Mouse (Mus musculus) adrenal gland, postnatal 36 days (tissue): ENCODE measurements around the gene Carmil1. TPM values are rescaled to one million over a fixed set of nuclear protein-coding genes. Genes with fewer than 3 reads are reported as not detected.
A peak's percentile ranks its signal among the peaks of the same experiment; 100 is the strongest.

Experiments
- DNase-seq, 2 experiments: peaks; one replicate each; pipeline ENCODE4 v3.0.0; 2021; ENCODE audit warnings: mixed read lengths in 1 of 2
- total RNA-seq, 2 experiments: library from RNA; stranded (reverse); gene quantifications; 2 replicates each; pipeline ENCODE4 v1.2.3; 2021

Carmil1 gene
- total RNA-seq, 2 experiments from 2014 or later: 52.0 to 60.9 TPM

- no peak for DNase-seq
These were observed 126.1 kb downstream of the Carmil1 start for GRCm38 (mm10) chr13:24154281-24155061.

DNA sequence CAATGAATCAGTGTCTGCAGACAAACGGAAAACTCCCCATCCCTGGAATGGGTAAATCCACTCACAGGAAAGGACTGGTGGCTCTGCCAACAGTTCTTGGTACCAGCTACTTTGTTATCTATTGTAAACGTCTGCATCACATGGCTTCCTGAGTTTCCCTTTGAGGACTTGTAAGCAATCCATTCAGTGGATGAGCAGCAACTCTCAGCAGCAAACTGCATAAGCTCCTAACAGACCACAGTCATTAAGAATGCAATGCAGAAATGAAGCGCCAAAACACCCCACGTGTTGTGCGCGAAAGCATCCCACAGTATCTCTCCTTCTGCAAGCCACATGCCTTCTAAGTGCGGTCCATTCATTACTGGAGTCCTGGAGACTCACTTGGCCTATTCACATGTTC, 128.0 kb downstream of the Carmil1 start:
- no peak for DNase-seq

- DNase-seq: no peak
These were observed 129.3 kb downstream of the Carmil1 start for GRCm38 (mm10) chr13:24151335-24151734.

- no peak for DNase-seq
These were observed 132.0 kb downstream of the Carmil1 start for GRCm38 (mm10) chr13:24148549-24148948.

DNA sequence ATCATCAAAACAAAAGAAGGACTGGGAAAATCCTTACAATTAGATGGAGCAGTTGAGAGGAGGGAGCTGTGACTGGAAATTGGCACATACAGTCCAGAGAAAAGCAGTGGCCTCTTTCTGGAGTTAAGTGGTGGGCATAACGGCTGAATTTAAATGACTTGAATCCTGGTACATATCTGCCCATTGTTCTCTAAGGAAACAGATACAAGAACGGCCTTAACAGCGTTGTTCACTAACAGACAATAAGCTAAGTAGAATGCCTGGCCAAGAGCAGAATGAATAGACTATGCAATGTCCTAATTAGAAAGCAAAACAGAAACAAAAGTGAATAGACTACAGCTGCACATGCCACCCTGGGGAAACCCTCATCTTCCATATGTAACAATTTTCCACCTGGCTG, 133.6 kb downstream of the Carmil1 start:
- DNase-seq: no peak

DNA sequence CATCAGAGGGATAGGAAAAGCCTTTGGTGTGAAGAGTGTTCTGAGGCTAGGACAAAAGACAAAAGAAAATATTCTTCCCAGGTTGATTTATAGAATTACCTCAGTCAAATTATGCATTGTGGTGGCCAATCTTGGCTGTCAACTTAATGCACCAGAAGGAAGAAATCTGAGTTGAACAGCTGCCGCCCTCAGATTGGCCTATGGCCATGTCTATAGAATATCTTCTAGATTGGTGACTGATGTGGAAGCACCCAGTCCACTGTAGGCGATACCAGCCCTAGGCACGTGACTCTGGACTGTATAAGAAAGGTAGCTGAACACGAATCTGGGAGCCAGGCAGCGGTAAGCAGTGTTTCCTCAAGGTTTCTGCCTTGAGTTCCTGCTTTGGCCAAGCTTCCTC, 134.1 kb downstream of the Carmil1 start:
- no peak for DNase-seq

DNA sequence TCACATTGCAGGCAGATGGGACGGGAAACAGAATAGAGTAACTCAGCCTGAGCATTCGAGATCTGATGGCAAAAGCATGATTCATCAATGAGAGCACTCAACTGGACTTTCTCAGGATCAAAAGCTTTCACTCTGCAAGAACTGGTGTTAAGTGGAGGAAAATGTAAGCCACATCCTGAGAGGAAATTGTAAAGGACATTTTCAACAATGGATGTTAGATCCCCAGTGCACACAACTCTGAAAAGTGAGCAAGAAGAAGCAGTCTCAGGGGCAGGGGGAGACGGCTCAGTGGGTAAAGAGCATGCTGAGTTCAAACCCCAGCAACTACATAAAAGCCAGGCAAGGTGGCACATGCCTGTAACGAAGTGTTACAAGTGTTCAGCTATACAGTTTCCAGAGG, 135.7 kb downstream of the Carmil1 start:
- DNase-seq: no peak

DNA sequence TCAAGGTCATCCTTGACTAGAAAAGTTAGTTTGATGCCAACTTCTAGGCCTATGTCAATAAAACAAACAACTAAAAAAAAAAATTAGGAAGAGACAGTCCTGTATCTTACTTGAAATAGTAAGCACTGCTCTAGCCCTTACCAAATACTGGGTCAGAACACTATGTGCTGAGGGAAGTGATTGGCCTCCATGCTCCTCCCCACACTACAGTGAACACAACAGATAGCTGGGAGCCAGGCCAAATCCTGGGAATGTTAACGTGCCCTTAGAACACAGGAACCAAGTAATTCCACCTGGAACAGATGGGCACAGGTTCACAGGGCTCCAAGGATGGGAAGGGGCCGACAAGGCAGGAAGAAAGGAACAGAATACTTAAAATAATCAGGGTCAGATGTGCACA, 136.5 kb downstream of the Carmil1 start:
- DNase-seq: peak; percentile 51 to 68

DNA sequence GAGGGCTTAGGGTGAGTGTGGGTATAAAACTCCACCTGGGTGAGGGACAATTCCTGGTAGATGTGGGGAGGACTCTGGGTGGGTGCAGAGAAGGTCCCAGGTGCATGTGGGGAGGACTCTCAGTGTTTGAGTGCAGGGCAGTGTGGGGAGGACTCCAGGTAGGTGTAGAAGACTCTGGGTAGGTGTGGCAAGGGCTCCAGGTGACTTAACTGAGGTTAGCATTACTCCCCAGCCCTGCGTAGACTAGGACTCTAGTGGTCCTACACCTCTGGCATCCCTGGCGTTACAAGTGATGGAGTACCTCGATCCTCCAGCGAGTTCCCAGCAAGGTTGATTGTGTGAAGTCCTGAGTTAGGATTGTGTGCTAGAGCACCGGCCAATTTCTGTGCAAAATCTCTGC, 143.8 kb downstream of the Carmil1 start:
- no peak for DNase-seq

DNA sequence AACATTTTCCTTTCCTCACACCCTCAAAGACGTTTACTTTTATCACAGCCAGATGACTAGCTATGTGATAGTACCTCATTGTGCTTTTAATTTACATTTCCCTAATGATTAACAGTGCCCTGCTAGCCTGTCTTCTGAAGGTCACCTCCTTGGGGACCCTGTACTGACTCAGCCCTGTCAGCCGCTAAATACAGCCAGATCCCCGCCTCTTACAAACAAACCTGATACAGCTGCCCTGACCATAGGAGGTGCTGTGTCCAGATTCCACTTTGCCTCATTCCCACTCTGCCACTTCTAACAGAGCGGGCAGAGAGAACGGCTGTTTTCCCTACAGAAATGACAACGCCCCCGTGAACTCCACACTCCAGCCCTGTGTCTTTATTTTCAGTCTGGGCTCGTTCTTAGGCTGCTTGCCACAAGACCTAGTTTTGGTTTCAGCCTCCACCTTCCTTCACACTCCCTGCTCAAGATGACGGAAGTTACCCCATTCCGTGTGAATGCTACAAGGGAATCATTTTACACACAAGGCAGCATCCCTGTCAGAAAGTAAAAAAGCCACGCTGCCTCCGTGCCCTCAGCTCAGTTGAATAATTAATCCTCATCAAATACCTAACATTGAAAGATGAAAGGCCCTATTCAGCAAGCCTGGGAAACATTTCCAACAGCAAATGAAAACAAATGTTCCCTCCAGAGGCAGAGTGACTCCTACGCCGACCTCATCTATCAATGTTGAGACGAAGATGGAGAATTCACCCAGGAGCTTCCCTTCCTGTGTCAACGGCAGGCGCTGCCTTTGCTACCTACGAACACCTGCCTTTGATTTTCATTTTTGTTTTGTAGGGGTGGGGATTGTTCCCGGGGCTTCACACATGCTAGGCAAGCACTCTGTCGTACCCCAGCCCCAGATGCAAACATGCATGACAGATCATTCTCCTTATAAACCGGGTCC, 145.0 kb downstream of the Carmil1 start:
- DNase-seq: peak; percentile 35 to 55

DNA sequence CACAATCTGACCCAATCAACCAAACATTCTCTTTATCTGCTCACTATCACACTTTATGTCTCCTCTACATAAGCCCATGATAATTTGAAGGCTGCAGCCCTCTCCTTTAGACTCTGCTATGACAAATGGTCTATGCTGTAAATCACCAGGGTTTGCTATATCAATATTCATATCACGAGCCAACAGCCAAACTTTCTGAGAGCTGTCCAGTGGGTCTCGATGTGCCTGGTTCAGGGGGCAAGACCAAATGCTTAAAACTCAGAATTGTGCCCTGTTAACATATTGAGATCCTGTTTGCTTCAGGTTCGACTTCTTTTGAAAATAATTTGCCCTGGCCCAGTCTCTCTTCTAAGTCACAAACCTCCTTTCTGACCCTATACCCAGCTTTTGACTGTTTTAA, 147.7 kb downstream of the Carmil1 start:
- no peak for DNase-seq

GRCm38 (mm10) chr13:24131319-24131718, 149.3 kb downstream of the Carmil1 start:
- DNase-seq: no peak

DNA sequence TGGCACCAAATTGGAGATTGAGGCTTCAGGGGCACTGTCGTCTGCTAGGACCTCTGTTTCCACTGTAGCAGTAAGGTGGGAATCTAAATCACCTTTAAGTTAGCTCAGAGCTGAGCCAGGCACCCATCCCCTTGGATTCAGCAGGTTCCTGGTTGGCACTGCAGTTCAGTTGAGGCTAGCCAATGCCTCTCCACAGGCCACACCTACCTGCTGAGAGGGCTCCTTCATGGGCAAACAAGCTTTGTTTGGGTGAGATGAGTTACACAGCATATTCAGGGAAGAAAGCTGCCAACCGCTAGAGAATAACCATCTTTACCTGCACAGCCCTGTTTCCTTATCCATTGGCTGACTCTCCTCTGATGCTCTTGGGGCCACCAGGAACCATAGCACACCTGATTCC, 149.9 kb downstream of the Carmil1 start:
- DNase-seq: no peak

DNA sequence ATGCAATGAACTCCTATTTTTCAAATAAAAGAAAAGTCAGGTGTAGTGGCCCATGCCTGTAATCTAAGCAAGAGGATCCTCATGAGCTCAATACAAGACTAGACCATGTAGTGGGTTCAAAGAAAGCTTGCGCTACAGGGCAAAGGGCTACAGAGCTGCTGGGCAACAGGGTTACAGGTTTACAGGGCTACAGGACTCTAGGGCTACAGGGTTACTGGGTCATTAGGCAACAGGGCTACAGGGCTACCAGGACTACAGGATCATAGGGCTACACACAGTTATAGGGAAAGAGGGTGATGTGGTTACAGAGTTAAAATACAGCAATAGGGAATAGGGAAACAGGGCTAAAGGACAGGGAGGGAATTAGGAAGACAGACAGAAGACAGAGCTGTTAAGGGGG, 151.9 kb downstream of the Carmil1 start:
- no peak for DNase-seq

GRCm38 (mm10) chr13:24125865-24126264, 154.7 kb downstream of the Carmil1 start:
- DNase-seq: no peak

DNA sequence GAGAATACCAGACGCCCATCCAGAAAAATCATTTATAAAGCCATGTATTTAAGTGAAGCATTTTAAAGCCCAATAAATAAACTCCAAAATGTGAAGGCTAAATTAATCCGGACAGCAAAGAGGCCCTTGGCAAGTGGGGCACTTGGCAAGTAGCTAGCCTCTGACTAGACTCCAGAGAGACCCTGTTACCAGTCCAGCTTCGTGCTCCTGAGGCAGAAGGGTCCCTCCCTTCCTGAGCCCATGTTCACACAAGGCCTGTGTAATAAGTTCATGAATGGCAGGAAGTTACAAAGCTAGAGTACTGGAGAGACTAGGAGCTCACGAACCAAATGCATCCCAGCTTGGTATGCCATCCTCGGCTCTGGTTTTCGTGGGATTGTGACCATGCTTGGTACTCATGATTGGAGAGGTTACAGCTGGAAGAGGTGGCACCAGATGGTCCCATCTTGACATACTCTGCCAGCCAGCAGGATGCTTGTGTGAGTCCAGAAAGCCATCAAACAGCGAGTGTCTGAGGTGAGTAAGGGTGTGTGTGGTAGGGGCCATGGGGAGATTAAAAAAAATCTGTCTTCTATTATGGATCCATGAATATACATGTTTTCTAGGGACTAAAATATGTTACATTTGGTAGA, 163.3 kb downstream of the Carmil1 start:
- DNase-seq: peak in 1 of 2 experiments; percentile 30

DNA sequence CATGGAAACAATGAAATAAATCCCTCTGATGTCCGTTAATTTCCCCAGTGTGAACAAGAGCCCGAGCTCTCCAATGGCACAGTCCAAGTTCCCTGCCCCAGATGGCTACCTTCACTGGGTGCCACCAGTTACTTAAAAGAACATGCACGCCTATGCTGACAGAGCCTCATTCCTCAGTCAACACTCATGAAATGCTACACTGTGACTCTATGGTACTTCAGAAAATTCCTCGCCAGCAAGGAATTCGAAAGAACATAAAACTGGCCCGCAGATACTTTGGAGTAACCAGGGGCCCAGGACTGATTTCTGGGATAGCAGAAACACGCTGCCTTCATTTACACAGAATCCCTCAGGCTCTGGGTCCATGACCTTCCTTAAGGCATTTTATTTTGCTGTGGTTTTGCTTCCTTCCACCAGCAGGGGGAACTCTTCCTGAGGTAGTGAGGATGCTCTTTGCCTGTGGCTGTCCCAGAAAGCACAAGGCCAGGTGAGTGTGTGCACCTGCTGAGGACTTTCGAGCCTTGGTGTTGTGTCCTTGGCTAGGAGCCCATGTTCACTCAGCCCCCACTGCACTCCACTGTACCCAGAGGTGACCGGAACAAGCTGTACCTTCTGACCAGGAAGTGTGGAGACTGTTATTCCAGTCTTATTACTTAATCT, 167.8 kb downstream of the Carmil1 start:
- DNase-seq: peak; percentile 41 to 51

DNA sequence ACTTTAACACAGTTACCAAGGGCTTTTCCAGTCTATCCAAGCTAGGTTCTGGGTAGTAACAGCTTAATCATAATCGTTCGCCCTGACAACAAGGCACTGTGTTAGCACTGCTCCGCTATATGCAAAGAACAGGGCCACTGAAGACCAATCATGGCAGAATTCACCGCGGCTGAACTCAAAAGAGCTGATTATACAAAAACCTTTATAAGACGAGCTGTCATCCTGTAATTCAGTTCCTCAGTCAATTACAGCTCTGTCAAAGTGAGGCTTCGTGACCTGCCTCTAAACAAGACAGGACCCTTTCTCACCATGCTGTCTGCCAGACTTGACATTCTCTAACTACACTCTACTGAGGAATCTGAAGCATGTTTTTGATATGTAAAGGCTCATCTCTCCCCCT, 170.3 kb downstream of the Carmil1 start:
- DNase-seq: no peak

- DNase-seq: no peak
These were observed 172.3 kb downstream of the Carmil1 start for GRCm38 (mm10) chr13:24108282-24108681.

- no peak for DNase-seq
These were observed 173.5 kb downstream of the Carmil1 start for GRCm38 (mm10) chr13:24107058-24107457.

GRCm38 (mm10) chr13:24105838-24106237, 174.8 kb downstream of the Carmil1 start:
- no peak for DNase-seq

DNA sequence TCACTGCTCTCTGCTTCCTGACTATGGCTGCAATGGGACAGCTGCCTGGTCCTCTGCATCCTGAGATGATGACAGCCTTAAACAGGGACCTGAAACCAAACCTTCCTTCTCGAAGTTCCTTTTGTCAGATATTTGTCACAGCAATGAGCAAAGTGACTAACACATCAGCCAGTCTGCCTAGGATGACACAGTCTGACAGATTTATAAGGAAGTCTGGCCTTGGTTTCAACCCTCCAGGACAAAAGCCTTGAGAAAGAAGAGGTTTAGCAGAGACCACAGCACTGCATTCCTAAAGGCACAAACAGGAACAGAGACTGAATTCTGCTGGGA, 175.3 kb downstream of the Carmil1 start:
- DNase-seq: peak; percentile 16 to 17
